Mouse (Mus musculus): ENCODE data around the gene Ldah. TPM values are rescaled to one million over a fixed set of nuclear protein-coding genes. Genes with fewer than 3 reads are reported as not detected.

The Ldah gene
- polyA plus RNA-seq, 1 experiment from 2014 or later = 49.7 TPM

- ATAC-seq (ENCODE audit: insufficient number of reproducible peaks, insufficient read depth, low FRiP score, low read depth) = peak; percentile 51; the same call in 1 of the 2 replicates
- no peak overlapping the region for H3K27ac ChIP-seq (replicated peaks in 1 of 2; ENCODE audit: control insufficient read depth in 1 of 2, insufficient read depth in 1 of 2, low read depth in 2 of 2, low read length in 2 of 2)
- H3K27me3 ChIP-seq (ENCODE audit: control insufficient read depth, insufficient read depth, low read length) = no peaks in the 10 kb centered on the region
- WGBS = 69% methylated on average over 15 of the region's 15 CpGs
- no peak overlapping the region for H3K9ac ChIP-seq (ENCODE audit: low read length)
- H3K4me3 ChIP-seq (ENCODE audit: control insufficient read depth in 1 of 2, insufficient read depth in 1 of 2, low read depth in 1 of 2, low read length in 2 of 2) = no peak overlapping the region
- H3K4me2 ChIP-seq (ENCODE audit: low read length) = no peak overlapping the region
- H3K9me3 ChIP-seq (ENCODE audit: control insufficient read depth, low read length) = no peaks in the 10 kb centered on the region
- H3K4me1 ChIP-seq (ENCODE audit: control insufficient read depth in 2 of 2, insufficient read depth in 2 of 2, low read length in 2 of 2) = peaks cover 8 to 15% of the 10 kb centered on the region in 2 experiments
- peaks cover 8% of the 10 kb centered on the region; the same call in 1 of the 2 replicates for H3K36me3 ChIP-seq (ENCODE audit: control insufficient read depth, insufficient read depth, low read length)
Observed at GRCm38 (mm10) chr12:8281225-8282017, 73.5 kb downstream of the Ldah start.

GRCm38 (mm10) chr12:8287970-8288369 is 80.1 kb downstream of the Ldah start:
- 61% methylated on average over 3 of the region's 3 CpGs for WGBS
- no peak for ATAC-seq (ENCODE audit: insufficient number of reproducible peaks, insufficient read depth, low FRiP score, low read depth)

DNA sequence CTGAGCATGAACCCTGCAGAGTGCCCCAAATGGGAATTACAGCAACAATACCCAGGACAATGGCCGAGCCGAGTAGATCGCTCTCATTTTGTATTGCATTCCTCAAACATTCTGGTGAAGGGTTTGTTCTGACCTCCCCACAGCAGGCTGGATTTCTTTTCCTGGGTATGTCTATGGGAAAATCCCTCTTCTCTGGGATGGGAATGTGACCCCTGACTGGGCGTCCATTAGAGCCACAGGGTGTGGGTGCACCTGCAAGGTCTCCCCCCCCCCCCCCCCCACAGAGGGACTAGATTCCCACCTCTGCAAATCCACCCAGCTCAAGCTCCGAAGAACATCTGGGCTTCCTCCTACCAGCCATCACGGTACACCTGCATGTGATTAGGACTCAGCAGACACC is 81.2 kb downstream of the Ldah start:
- H3K27ac ChIP-seq (replicated peaks in 1 of 2; ENCODE audit: control insufficient read depth in 1 of 2, insufficient read depth in 1 of 2, low read depth in 2 of 2, low read length in 2 of 2) = no peak overlapping the region
- H3K36me3 ChIP-seq (ENCODE audit: control insufficient read depth, insufficient read depth, low read length) = peaks cover 8% of the 10 kb centered on the region; the same call in 1 of the 2 replicates
- peaks cover 3% of the 10 kb centered on the region for H3K27me3 ChIP-seq (ENCODE audit: control insufficient read depth, insufficient read depth, low read length)
- no peaks in the 10 kb centered on the region for H3K4me1 ChIP-seq (ENCODE audit: control insufficient read depth in 2 of 2, insufficient read depth in 2 of 2, low read length in 2 of 2)
- ATAC-seq (ENCODE audit: insufficient number of reproducible peaks, insufficient read depth, low FRiP score, low read depth) = no peak
- no peak overlapping the region for H3K4me3 ChIP-seq (ENCODE audit: control insufficient read depth in 1 of 2, insufficient read depth in 1 of 2, low read depth in 1 of 2, low read length in 2 of 2)
- no peaks in the 10 kb centered on the region for H3K9me3 ChIP-seq (ENCODE audit: control insufficient read depth, low read length)
- 84% methylated on average over 6 of the region's 6 CpGs for WGBS
- H3K9ac ChIP-seq (ENCODE audit: low read length) = no peak overlapping the region
- H3K4me2 ChIP-seq (ENCODE audit: low read length) = no peak overlapping the region

More at GRCm38 (mm10) chr12:8287970-8288369, 80.1 kb downstream of the Ldah start:
- Histone ChIP-seq H3K36me3 (ENCODE audit: control insufficient read depth, insufficient read depth, low read length) (peaks cover 8% of the 10 kb centered on the region; the same call in 1 of the 2 replicates), H3K4me1 (ENCODE audit: control insufficient read depth in 2 of 2, insufficient read depth in 2 of 2, low read length in 2 of 2) (0 out of 4 replicates have a peak, but pooled peaks cover 0 to 3% of the 10 kb centered on the region in 2 experiments), H3K27ac (replicated peaks in 1 of 2; ENCODE audit: control insufficient read depth in 1 of 2, insufficient read depth in 1 of 2, low read depth in 2 of 2, low read length in 2 of 2) (no peak overlapping the region), H3K9ac (ENCODE audit: low read length) (no peak overlapping the region), H3K27me3 (ENCODE audit: control insufficient read depth, insufficient read depth, low read length) (no peaks in the 10 kb centered on the region), H3K4me2 (ENCODE audit: low read length) (no peak overlapping the region), H3K4me3 (ENCODE audit: control insufficient read depth in 1 of 2, insufficient read depth in 1 of 2, low read depth in 1 of 2, low read length in 2 of 2) (no peak overlapping the region), H3K9me3 (ENCODE audit: control insufficient read depth, low read length) (no peaks in the 10 kb centered on the region)

DNA sequence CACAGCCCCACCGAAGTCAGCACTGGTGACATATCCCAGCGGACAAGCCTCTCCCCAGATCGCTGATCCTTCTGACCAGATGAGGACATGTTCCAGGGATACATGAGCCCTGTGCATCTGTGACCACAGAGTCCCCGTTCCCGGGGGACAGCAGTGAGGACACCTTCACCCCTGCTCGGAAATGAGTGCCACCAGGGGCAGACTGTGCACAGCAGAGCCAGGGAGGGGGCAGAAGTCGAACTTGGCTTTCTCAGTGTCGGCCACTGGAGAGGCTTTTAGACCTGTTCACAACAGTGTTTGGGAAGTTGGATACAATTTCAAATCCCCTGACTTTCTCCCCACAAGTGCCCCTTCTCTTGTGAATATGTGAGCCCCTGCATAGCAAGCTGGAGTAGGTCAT is 81.6 kb downstream of the Ldah start:
- Histone ChIP-seq H3K4me3 (ENCODE audit: control insufficient read depth in 1 of 2, insufficient read depth in 1 of 2, low read depth in 1 of 2, low read length in 2 of 2) (no peak overlapping the region), H3K36me3 (ENCODE audit: control insufficient read depth, insufficient read depth, low read length) (peaks cover 5% of the 10 kb centered on the region; the same call in 1 of the 2 replicates), H3K9ac (ENCODE audit: low read length) (no peak overlapping the region), H3K27ac (replicated peaks in 1 of 2; ENCODE audit: control insufficient read depth in 1 of 2, insufficient read depth in 1 of 2, low read depth in 2 of 2, low read length in 2 of 2) (no peak overlapping the region), H3K27me3 (ENCODE audit: control insufficient read depth, insufficient read depth, low read length) (peaks cover 7% of the 10 kb centered on the region), H3K4me1 (ENCODE audit: control insufficient read depth in 2 of 2, insufficient read depth in 2 of 2, low read length in 2 of 2) (no peaks in the 10 kb centered on the region), H3K9me3 (ENCODE audit: control insufficient read depth, low read length) (no peaks in the 10 kb centered on the region), H3K4me2 (ENCODE audit: low read length) (no peak overlapping the region)
- 85% methylated on average over 8 of the region's 8 CpGs for WGBS
- ATAC-seq (ENCODE audit: insufficient number of reproducible peaks, insufficient read depth, low FRiP score, low read depth) = no peak

GRCm38 (mm10) chr12:8291157-8291853 is 83.4 kb downstream of the Ldah start:
- Histone ChIP-seq H3K9ac (ENCODE audit: low read length) (no peak overlapping the region), H3K27me3 (ENCODE audit: control insufficient read depth, insufficient read depth, low read length) (peaks cover 22% of the 10 kb centered on the region), H3K4me2 (ENCODE audit: low read length) (no peak overlapping the region), H3K9me3 (ENCODE audit: control insufficient read depth, low read length) (no peaks in the 10 kb centered on the region), H3K4me3 (ENCODE audit: control insufficient read depth in 1 of 2, insufficient read depth in 1 of 2, low read depth in 1 of 2, low read length in 2 of 2) (no peak overlapping the region), H3K36me3 (ENCODE audit: control insufficient read depth, insufficient read depth, low read length) (no peaks in the 10 kb centered on the region), H3K27ac (replicated peaks in 1 of 2; ENCODE audit: control insufficient read depth in 1 of 2, insufficient read depth in 1 of 2, low read depth in 2 of 2, low read length in 2 of 2) (no peak overlapping the region), H3K4me1 (ENCODE audit: control insufficient read depth in 2 of 2, insufficient read depth in 2 of 2, low read length in 2 of 2) (no peaks in the 10 kb centered on the region)
- 67% methylated on average over 15 of the region's 15 CpGs for WGBS
- no peak for ATAC-seq (ENCODE audit: insufficient number of reproducible peaks, insufficient read depth, low FRiP score, low read depth)

DNA sequence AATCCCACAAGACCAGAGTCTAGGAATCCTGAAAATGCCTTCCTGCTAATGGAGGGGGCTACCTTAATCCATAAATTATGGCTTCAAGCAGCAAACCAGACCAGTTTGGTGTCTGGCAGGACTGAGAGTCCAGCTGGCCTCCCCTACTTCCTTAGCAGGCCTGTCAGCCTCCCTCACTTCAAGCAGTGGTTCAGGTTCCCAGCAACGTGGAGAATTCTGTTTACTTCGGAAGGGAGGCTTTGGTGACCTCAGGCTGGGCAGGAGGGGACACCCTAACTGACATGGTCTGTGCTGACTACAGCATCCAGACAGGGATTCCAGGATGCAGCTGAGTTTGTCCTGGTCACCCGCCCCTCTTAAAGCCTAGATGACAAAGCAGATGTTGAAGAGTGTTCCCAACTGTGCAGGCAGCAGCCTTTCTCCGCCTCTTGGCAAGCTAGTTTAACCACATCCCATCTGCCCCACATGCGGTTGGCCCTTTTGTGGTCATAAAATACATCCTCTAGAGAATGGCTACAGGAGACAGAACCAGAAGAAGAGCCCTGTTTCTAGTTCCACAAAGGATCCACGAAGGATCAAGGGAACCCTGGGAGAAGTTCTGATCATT is 87.5 kb downstream of the Ldah start:
- Histone ChIP-seq H3K9ac (ENCODE audit: low read length) (no peak overlapping the region), H3K36me3 (ENCODE audit: control insufficient read depth, insufficient read depth, low read length) (no peaks in the 10 kb centered on the region), H3K27ac (replicated peaks in 1 of 2; ENCODE audit: control insufficient read depth in 1 of 2, insufficient read depth in 1 of 2, low read depth in 2 of 2, low read length in 2 of 2) (no peak overlapping the region), H3K4me1 (ENCODE audit: control insufficient read depth in 2 of 2, insufficient read depth in 2 of 2, low read length in 2 of 2) (peaks cover 9 to 14% of the 10 kb centered on the region in 2 experiments), H3K4me3 (ENCODE audit: control insufficient read depth in 1 of 2, insufficient read depth in 1 of 2, low read depth in 1 of 2, low read length in 2 of 2) (no peak overlapping the region), H3K27me3 (ENCODE audit: control insufficient read depth, insufficient read depth, low read length) (peaks cover 62% of the 10 kb centered on the region), H3K9me3 (ENCODE audit: control insufficient read depth, low read length) (no peaks in the 10 kb centered on the region), H3K4me2 (ENCODE audit: low read length) (no peak overlapping the region)
- 65% methylated on average over 6 of the region's 6 CpGs for WGBS
- no peak for ATAC-seq (ENCODE audit: insufficient number of reproducible peaks, insufficient read depth, low FRiP score, low read depth)

DNA sequence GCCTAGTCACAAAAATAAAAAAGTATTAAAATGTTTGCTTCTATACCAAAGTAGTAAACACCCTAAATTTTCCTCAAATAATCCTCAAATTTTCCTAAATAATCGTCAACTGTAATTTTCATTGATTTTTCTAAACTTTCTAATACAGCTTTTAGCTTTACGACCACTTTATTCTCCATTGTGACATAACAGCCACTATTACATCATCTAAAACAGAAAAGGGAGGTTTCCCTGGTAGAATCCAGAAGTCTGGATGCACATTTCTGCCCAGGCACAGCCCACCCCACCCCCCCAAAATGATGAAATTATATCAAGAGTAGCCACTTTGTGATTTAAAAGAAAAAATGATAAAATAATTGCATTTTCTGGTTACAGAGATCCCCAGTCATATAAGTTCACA is 88.2 kb downstream of the Ldah start:
- H3K27me3 ChIP-seq (ENCODE audit: control insufficient read depth, insufficient read depth, low read length) = peaks cover 69% of the 10 kb centered on the region
- WGBS = 70% methylated on average over 2 of the region's 2 CpGs
- no peak for ATAC-seq (ENCODE audit: insufficient number of reproducible peaks, insufficient read depth, low FRiP score, low read depth)

More for the DNA sequence above, 88.2 kb downstream of the Ldah start:
- H3K9me3 ChIP-seq (ENCODE audit: control insufficient read depth, low read length) = no peaks in the 10 kb centered on the region
- no peak overlapping the region for H3K27ac ChIP-seq (replicated peaks in 1 of 2; ENCODE audit: control insufficient read depth in 1 of 2, insufficient read depth in 1 of 2, low read depth in 2 of 2, low read length in 2 of 2)
- H3K4me3 ChIP-seq (ENCODE audit: control insufficient read depth in 1 of 2, insufficient read depth in 1 of 2, low read depth in 1 of 2, low read length in 2 of 2) = no peak overlapping the region
- no peak overlapping the region for H3K4me2 ChIP-seq (ENCODE audit: low read length)
- H3K9ac ChIP-seq (ENCODE audit: low read length) = no peak overlapping the region
- no peaks in the 10 kb centered on the region for H3K36me3 ChIP-seq (ENCODE audit: control insufficient read depth, insufficient read depth, low read length)
- H3K4me1 ChIP-seq (ENCODE audit: control insufficient read depth in 2 of 2, insufficient read depth in 2 of 2, low read length in 2 of 2) = peaks cover 9 to 14% of the 10 kb centered on the region in 2 experiments
